Mouse (Mus musculus) frontal cortex, postnatal 36 days (tissue): Measurements from ENCODE around the gene Ncoa1.
"Not testable (repeated sequence)": the region's sequence is repeated elsewhere in the genome, so short reads cannot be mapped to it uniquely, and the experiment has no call there.

ENCODE experiments used
- DNase-seq, 2 experiments: peaks; one replicate each; pipeline ENCODE4 v3.0.0; 2022; ENCODE audit warnings: low spot score in 2 of 2

Gene Ncoa1

DNA sequence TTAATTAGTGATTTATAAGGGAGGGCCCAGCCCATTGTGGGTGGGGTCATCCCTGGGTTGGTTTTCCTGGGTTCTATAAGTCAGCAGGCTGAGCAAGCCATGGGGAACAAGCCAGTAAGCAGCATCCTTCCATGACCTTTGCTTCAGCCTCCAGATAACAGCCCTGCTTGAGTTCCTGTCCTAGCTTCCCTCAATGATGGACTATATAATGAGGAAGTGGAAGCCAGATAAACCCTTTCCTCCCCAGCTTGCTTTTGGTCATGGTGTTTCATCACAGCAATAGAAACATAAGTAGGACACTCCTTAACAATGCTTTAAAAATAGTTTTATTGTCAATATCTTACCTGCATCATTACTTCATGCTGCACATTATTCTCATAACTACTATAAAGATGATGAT lies 163.2 kb downstream of the Ncoa1 start:
- no peak for DNase-seq

DNA sequence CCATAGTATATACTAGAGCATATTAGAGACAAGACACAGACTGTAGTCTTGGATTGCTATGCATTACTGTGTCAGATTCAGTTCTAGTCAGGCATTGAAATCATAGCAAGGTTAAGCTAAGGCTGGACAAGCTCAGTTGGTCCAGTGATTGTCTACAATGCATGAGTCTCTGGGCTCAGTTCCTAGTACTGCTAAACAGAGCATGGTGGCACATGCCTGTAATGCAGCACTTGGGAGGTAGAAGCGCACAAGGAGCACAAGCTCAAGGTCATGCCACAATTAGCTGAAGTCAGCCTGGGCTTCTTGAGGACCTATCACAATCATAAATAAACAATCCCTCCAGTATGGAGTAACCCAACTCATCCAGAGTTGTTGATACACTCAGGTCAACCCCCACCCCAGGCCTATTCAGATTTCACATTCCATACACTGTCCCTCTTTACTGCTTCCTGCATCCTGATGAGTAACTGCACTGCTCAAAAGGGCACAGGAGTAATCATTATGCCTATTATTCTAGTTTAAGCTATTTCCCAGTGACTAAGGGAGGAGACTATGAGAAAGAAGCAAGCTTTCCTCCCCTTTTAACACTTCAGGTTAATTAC lies 170.2 kb downstream of the Ncoa1 start:
- no peak for DNase-seq

DNA sequence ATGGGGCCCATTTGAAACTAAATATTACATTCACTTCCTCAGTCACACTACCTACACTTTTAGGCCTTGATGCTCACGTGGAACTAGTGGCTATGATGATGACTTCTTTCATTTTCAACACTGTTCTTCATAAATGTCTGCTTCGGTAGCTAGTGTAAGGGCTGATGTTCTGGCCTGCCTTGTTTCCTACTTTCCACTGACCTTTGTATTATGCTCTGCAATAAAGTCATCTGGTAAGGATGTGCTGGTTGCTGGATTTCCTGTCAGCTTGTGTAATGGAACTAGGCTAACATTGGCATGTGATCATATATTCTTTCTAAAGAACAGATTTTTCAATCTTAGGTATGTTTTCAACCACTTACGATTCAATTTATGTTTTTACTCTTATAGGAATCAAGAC lies 177.7 kb downstream of the Ncoa1 start:
- DNase-seq: no peak

DNA sequence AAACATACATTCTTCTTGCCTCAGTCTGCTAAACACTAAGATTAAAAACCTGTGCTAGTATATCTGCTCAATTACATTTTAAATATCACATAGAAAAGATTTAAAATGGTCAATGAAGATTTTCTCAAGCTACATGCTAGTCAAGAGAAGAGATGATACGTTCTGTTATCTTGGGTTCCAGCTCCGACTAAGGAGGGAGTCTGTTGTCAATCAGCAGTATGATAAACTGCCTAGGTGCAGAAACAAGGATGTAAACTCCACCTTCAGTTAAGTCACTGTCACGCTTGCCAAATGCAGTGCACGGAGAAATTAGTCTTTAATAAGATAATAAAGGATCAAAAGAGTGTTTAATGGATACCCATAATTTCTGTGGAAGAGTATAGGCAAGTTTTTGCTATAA lies 178.4 kb downstream of the Ncoa1 start:
- no peak for DNase-seq

DNA sequence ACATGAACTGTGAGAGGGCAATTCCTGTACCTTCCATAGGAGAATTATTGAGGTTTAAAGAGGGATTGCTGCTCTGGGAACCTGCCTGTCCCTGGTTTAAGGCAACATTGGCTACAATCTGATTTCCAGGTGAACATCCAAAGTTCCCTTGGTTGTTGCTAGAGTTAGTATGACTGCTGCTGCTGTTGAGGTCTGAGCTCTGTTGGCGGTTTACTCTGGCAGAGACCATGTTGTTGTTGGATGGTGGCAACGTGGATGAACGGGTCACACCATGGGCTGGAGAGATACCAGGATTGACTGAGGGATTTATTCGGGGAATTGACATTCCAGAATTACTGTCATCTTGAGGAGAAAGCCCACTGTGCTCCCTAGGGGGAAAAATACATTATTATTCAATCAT lies 181.1 kb downstream of the Ncoa1 start:
- no peak for DNase-seq

DNA sequence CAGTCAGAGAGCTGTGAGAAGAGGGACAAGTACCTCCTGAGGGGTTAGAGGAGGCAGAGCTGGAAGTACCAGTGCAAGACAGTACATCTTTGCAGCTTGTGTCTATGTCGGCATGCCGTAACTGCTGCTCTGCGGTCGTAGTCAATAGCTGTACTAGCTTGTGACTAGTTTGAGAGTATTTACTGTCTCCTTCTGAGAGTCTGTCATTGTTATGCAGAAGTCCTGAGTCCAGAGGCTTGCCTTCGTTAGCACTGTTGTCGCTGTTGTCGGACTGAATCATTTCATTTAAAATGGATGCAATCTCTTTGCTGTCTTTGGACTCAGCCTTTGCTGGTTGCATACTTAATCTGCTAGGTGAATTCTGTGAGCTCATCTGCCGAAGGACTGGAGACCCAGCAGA lies 181.7 kb downstream of the Ncoa1 start:
- no peak for DNase-seq

DNA sequence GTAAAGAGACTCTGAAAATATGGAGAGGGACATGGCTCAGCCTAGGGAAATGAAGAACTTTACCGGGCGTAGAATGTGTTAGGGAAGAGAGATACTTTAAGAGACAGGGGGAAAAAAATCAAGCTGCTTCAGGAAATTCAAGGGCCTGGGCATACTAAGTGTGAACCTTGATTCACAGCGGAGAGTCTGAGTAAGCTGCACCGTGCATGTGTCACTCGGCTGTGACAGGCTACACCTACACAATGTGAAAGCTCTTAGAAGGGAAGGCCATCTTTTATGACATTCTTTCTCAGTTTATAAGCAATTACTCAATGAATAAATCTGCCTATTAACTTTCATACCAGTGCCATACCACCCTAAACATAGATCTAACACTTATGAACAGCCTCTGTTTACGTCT lies 183.2 kb downstream of the Ncoa1 start:
- DNase-seq: no peak

DNA sequence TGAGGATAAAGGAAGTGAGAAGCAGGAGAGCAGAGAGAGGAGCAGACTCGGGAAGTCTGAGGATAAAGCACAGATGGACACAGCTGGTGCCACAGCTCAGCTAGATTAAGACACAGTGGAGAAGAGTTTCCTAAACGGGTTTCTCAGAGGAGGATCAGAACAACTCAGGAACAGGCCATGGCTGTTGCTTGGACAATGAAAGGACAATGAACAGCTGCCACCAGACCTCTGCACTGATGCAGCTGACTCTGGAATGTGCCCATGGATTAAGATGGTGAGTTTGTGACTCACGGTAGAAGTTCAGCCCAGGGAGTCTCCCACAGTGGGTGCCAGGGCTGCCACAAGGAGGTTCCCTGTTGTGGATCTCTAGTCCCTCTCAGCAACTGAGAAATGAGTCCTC lies 191.8 kb downstream of the Ncoa1 start:
- DNase-seq: no peak

DNA sequence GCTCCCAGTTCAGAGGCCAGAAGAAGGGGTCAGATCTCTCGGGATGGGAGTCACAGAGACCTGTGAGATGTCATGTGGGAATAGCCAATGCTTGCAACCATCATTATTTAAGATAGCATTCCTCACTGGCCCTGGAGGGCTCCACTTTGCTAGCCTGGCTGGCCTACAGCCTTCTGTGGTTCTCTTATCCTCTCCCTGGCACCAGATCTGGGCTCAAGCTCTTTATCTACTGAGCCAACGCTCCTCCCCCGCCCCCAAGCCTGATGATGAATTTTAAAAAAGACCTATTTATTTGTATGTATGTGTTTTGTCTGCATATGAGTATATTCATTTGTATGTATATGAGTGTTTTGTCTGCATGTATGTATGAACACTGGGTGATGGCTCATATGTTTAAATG lies 197.1 kb downstream of the Ncoa1 start:
- DNase-seq: no peak

DNA sequence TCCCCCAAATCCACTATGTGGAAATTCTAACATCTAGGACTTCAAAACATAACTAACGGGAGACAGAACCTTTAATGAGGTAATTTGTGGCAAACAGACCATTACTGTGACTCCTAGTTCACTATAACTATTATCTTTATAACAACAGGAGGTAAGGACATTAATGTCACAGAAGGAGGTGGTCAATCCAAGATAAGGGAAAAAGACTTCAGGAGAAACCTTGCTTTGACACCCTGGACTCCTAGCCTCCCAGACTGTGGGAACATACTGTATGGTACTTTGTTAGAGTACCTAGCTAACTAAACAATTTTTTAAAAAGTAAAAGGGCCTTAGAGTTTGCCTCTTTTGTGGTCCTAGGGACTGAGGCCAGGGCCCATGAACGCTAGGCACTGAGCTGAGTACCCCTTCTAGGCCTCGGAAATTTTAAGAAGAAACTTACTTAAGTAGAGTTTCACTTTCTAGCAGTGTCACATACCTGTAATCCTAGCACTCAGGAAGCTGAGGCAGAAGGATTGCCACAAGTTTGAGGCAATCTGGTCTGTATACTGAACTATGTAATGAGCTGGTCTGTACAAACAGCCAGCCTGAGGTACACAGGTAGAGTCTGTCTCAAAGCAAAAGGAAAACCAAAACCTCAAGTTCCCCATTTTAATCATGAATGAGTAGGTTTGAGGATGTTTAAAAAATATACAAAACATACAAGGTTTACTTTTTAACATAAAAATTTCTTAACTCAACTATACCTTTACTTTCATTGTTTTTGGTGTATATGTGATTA lies 197.8 kb downstream of the Ncoa1 start:
- no peak for DNase-seq

DNA sequence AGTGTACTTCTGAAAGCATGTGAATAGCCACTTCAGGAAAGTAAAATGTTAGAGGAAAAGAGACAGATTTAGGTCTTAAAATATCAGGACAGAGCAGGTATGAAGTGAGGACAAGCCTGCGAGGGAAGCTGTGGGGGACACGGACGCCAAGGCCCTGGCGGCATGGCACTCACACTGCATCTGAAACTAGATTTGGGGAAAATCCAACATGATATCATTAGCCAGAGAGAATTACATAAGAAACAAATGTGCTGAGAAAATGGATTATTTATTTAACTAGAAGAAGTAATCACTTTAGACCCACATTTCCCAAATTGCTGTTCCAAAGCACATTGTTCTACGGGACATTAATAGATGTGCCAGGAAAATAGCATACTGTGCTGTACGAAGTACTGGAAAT lies 205.9 kb downstream of the Ncoa1 start:
- DNase-seq: no peak

DNA sequence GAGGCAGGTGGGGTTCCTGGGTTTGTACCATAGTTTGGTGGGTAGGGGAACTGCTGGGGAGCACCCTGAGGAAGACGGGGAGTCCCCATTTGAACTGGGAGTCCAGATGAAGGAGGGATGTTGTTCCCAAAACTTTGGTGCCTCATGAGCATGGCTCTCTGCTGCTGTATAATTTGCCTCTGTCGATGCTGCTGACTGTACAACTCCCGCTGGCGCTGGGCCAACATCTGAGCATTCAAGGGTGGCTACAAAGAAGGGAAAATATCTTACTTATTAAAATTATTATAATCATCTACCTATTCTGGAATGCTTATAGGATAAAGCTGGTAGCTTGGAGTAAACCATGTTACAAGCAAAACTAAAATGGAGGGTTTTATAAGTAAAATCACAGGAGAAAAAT lies 209.2 kb downstream of the Ncoa1 start:
- DNase-seq: no peak

DNA sequence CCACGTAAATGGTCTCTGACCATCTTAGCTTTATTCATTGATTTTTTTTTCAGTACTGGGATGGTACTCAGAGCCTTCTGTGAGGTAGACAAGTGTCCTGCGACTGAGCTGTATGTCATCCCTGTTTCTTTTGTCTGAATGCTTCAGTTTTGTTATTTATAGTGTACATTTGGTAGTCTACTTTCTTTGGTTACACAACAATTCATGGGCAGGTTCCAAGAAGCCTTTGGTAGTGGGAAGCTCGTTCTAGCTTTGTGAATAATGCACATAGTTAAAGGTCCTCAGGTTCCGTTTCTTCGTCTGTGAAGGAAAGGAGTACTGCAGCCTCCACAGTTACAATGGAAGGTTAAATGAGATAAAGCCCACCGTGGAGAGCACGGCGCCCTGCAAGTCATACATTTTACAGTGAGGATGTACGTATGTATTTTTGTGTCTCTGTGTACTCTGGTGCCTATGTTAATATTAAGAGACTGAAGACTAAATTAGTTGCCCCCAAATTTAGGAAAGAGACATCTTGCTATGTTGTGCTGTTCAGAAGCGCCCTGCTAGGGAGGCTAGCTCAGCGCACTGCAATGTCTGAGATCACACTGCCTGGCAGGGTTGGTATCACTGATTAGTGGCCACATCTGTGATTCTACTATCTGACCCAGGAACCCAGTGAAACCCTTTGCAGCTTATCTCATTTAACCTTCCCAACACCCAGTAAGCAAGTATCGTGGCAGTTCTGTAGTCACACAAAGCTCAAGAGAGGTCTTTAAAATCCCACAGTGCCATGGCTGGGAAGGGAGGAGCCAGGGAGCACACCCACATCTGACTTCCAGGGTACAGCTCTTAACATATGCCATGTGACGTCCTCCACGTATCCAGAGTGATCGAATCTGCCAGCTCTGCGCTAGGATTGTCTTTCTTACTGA lies 224.0 kb downstream of the Ncoa1 start:
- DNase-seq: peak in 1 of 2 experiments; percentile 30

DNA sequence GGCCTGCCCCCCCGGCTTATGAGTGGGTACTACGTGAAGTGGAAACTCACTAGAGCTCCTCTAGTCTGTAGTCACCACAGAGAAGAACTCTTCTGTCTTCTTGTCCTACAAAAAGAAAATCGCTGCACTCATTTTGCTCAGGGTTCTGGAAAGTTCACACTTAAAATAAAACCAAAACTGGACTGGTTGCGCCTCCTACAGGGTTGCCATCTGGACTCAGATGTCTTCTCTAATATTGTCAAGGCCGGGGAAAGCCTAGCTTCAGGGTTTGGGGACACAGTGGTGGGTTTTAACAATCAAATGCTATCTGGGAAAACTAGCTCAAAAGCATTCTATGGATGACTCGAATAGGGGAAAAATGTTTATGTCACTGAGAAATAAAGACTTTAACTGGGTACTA lies 227.2 kb downstream of the Ncoa1 start:
- DNase-seq: no peak

DNA sequence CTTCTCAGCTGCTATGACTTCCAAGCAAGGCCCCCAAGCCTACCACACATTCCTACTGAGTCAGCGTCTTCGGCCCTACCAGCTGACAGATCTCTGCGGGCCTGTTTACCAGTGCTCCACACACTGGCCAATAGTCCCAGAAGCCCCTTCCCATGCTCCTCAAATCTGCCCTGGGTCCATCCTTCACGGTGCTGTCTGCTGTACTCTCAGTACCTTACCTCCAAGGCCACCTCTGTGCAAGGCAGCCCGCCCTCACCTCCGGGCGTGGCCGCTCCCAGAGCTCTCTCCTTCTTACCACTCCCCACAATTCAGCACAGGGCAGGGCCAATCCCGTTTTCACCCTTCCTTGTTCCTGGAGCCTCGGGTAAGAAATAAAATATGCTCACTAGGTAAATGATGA lies 231.2 kb downstream of the Ncoa1 start:
- no peak for DNase-seq

DNA sequence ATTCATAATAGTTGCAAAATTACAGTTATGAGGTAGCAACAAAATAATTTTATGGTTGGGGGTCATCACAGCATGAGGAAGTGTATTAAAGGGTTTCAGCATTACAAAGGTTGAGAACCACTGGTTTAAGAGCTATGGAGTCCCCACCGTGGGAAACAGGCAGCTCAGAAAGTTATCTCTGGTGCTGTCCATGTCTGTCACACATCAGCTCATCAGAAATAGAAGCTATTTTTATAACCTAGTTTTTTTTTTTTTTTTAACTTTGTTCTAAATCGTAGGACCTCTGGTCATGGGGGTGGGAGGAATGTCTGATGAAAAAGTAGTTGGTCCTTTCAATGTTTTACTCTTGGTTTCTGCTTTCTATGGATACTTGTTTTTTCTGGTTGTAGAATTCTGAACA lies 233.2 kb downstream of the Ncoa1 start:
- DNase-seq: no peak

DNA sequence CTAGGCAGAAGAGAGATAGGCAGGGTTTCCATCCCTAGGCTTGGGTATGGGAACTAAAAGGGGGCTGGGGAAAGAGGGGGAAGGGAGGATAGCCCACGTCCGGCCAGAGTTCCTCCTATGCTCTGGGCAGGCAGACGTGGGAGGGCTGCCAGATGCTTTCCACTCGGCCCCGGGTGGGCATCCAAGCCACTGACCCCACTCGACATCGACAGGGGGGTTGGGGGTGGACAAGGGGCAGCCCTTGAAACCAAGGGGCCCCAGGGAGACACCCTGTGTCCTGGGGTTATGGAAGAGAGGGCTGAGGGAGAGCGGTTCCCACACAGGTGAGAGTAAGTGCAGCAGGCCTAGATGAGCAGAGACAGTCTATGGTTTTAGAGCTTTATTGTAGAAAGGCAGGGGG lies 236.7 kb downstream of the Ncoa1 start:
- DNase-seq: not testable (repeated sequence)

DNA sequence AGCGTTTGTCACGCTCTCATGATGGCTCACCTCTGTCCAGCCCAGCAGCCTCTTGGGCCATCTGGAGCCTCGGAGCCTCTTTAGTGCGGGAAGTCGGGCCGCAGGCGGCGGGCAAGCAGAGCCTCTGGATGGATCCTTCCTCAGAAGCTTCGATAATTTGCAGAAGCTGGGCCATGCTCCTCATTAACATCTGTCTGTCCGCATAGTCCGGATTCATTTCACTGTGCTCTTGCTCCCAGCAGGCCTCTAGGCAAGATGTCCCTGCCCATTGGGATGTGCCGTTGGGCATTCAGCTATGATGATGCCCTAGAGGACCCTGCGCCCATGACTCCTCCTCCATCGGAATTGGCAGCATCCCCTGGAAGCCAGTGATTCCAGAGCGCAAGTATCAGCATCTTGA lies 239.5 kb downstream of the Ncoa1 start:
- DNase-seq: no peak

DNA sequence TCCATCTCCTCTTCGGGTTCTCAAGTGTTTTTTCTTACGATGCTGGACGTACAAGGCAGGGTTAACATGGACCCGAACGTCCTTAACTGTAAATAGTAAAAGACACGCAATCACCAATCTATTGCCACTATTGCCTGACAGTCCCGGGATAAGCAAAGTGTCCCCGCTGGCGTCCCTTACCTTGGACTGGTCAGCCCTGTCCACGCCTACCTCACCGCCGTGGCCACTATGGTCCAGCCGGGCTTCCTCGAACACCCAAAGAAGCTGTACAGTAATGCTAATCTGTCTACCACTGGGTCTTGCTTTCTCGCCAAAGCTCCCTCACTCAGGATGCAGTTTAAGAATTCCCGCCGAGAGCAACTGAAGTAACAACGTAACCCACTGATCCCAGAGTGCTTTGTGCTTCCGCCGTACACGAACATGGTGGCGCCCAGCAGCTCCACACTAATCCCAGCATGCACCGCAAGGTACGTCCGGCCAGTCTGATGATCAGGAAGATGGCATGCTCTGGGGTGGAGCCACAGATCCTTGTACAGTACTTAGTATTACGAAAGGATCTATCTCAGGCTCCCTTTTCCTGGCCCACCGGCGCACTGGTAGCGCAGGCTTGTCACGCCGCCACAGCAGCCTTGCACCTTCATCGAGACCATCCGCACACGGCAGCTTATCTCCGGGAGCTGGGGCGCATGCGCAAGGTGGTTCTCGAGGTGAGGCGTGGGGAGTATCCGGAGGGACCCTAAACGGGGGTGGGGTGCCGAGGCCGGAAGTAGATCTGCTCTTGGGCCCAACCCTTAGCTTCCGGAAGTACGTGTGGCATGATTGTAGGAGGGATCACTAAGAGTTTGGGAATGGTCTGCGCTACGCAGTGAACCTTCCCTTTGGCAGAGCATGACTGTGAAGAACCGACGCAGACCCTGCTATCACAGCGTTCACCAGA lies 243.1 kb downstream of the Ncoa1 start, which contains the start of the genes Ptrhd1 and Cenpo:
Gene Ptrhd1, plus strand, starts transcription at position 456 of the 937 bp plus-strand sequence.
Gene Cenpo, minus strand, starts transcription at position 723 of the 937 bp plus-strand sequence.
- peak; percentile 98 for DNase-seq

DNA sequence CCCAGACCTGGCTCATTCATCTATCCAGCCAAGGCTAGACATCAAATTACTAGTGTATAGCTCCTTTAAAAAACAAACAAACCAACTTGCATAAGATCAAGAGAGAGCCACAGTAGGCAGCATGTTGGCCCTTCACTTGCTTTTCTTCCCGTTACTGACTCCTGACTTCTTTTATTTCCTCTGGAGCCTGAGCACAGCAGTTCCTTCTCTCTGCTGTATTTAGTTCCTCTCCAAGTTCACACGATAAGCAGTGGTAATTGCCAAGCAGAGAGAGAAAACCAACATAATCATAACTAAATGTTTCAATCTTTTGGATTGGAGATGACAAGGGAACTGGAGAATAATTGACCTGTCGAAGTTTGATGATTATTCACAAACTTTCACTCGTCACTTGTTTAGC lies 244.2 kb downstream of the Ncoa1 start:
- DNase-seq: no peak

DNA sequence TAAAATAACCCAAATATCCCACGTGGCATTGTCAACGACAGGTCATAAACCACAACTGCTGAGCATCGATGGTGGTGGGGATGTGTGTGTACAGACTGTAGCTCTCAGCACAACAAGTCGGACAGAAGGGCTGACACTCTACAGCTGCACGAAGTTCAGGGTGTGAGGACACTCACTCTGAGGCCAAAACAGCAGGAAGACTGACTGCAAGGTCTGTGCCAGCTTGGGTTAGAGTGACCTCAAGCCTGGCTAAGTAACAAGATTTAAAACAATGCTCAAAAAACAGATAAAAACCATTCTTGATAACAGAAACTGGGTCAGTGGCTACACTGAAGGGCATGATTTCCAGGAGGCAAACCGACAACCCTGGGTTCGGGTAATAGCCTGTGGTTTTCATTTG lies 246.8 kb downstream of the Ncoa1 start:
- DNase-seq: no peak
